In the genomic region with DNA sequence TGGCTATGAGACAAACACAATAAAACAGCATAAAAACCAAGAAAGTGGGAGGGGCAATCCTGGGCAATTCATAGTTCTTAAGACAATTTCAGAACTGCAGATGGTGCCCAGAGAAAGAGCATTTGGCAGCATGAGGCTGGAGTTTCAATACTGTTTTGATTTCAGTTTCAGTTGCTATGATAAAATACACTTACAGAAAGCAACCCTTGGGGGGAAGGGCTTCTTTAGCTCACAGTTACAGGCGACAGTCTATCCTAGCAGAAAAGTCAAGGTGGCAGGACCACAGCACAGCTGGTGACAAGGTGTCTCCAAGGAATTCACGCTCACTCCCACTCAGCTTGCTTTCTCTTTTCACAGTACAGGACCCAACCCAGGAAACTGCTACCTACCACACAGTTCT, we compare ENCODE assay signal across 18 mouse cellular contexts. TPM values are rescaled to one million over a fixed set of nuclear protein-coding genes. Genes with fewer than 3 reads are reported as not detected.
DNase-seq lines count a peak whose midpoint lies in the region; ATAC-seq lines count a peak whose summit lies in the region.
"Had no signal": no experiment of that assay in that cellular context is flagged by ENCODE, and none has a peak within 500 bp of the region (broad histone marks: within the 10 kb centered on the region; RNA-seq: fewer than 3 reads in every experiment).

No protein-coding gene starts in this region.

- H3K27me3 ChIP-seq in heart, embryonic 16.5 days (ENCODE audit: control insufficient read depth, insufficient read depth, low read length): no peaks in the 10 kb centered on the region
- H3K27me3 ChIP-seq: embryonic facial prominence, embryonic 13.5 days; forebrain, embryonic 12.5 days; limb, embryonic 12.5 days; megakaryocyte, embryonic 14.5 days had no signal

- intact Hi-C loops in heart, postnatal 25 days (cut with DNase I): no loop called here

- DNase-seq in heart, postnatal 25 days (ENCODE audit: low spot score): no peak
- DNase-seq in CD4-positive, CD25-positive, alpha-beta regulatory T cell, adult 2 months (ENCODE audit: low read depth, low spot score): peak; percentile 64
- DNase-seq in adipocyte (ENCODE audit: low spot score): peak; percentile 74
- DNase-seq in urinary bladder, adult 18-20 months (ENCODE audit: low spot score in 2 of 2): no peak
- no peak for DNase-seq in layer of hippocampus, adult 11-12 months (ENCODE audit: low spot score)
- no peak for DNase-seq in thymus, postnatal 4 days
- DNase-seq: adrenal gland, postnatal 36 days; cerebellum, adult 8-10 months; gastrocnemius, postnatal 10 days; lung, adult 18-20 months had no signal

- H3K36me3 ChIP-seq in heart, embryonic 16.5 days (ENCODE audit: control insufficient read depth, insufficient read depth): no peaks in the 10 kb centered on the region
- H3K36me3 ChIP-seq: embryonic facial prominence, embryonic 13.5 days; forebrain, embryonic 12.5 days; limb, embryonic 12.5 days had no signal

- H3K27ac ChIP-seq in heart, embryonic 16.5 days (ENCODE audit: low read length): peak overlapping the region; percentile 4; the same call in 1 of the 2 replicates
- H3K27ac ChIP-seq: embryonic facial prominence, embryonic 13.5 days; forebrain, embryonic 12.5 days; hindbrain, embryonic 10.5 days; limb, embryonic 12.5 days had no signal

- WGBS in heart, embryonic 16.5 days: 65% methylated on average over 2 of the region's 2 CpGs

- H3K4me3 ChIP-seq in heart, embryonic 16.5 days (ENCODE audit: low read length): no peak overlapping the region
- H3K4me3 ChIP-seq: embryonic facial prominence, embryonic 13.5 days; forebrain, embryonic 12.5 days; hindbrain, embryonic 10.5 days; limb, embryonic 12.5 days; megakaryocyte, embryonic 14.5 days had no signal

- H3K4me1 ChIP-seq in heart, embryonic 16.5 days (ENCODE audit: control insufficient read depth, insufficient read depth, low read length): peaks cover 40% of the 10 kb centered on the region

- no peak overlapping the region for H3K4me2 ChIP-seq in heart, embryonic 16.5 days (ENCODE audit: low read depth, low read length)
- H3K4me2 ChIP-seq: embryonic facial prominence, embryonic 13.5 days; forebrain, embryonic 12.5 days; limb, embryonic 12.5 days had no signal

- H3K9me3 ChIP-seq in heart, embryonic 16.5 days (replicated peaks; ENCODE audit: control insufficient read depth, low read length): no peaks in the 10 kb centered on the region
- H3K9me3 ChIP-seq: embryonic facial prominence, embryonic 13.5 days; forebrain, embryonic 12.5 days; hindbrain, embryonic 10.5 days; limb, embryonic 12.5 days; megakaryocyte, embryonic 14.5 days had no signal

- no peak for ATAC-seq in heart, embryonic 16.5 days (replicated peaks; ENCODE audit: extremely low read depth, insufficient read depth, low FRiP score)
- peak; percentile 18; the same call in 1 of the 2 replicates for ATAC-seq in megakaryocyte, adult 5-6 weeks (ENCODE audit: poor library complexity, severe bottlenecking)
- ATAC-seq: intestine, embryonic 16.5 days had no signal

- no peak overlapping the region for H3K9ac ChIP-seq in heart, embryonic 16.5 days (ENCODE audit: low read length)
- H3K9ac ChIP-seq: embryonic facial prominence, embryonic 13.5 days; forebrain, embryonic 12.5 days; limb, embryonic 12.5 days had no signal

RNA-seq across cellular contexts. Expression of gene N4bp1, which starts 14.3 kb away (rescaled TPM):
- polyA plus RNA-seq in heart, embryonic 16.5 days (2015; fragmentation: Nextera tagmentation; extraction: Ambion mirVana): 5.8 and 6.5 TPM in 2 replicates
- 10 to 100 TPM; 15.7 to 16.9 TPM for total RNA-seq in heart, postnatal 25 days (2021)
- total RNA-seq in megakaryocyte, adult 5-6 weeks (2015): 36.1 and 36.9 TPM in 2 replicates
- 27.2 and 32.2 TPM in 2 replicates for total RNA-seq in megakaryocyte, adult 5-6 weeks (2017)

Comparison
In these comparisons a context has a peak if more than half of its experiments do, and no peak if none do; other contexts are left out.
1. DNase-seq: peak in CD4-positive, CD25-positive, alpha-beta regulatory T cell, adult 2 months (single experiment) and adipocyte (single experiment); none in heart, postnatal 25 days (single experiment), urinary bladder, adult 18-20 months (0 of 2), layer of hippocampus, adult 11-12 months (single experiment) and thymus, postnatal 4 days (single experiment).